Mouse (Mus musculus) embryonic facial prominence, embryonic 14.5 days (tissue): ENCODE data around the gene 4932414N04Rik. TPM values are rescaled to one million over a fixed set of nuclear protein-coding genes. Genes with fewer than 3 reads are reported as not detected.
"Not testable (repeated sequence)": the region's sequence is repeated elsewhere in the genome, so short reads cannot be mapped to it uniquely, and the experiment has no call there.

Experiments
- ATAC-seq: fragments of 200-750 bp; cut with Nextera tagmentation; 2 replicates; pipeline ENCODE4 v1.8.0; 2017; ENCODE audit warnings: low read depth, moderate number of reproducible peaks, moderate TSS enrichment
- DNase-seq: peaks from one replicate; pipeline ENCODE4 v3.0.0-alpha.2; 2015; ENCODE audit warnings: low spot score
- H3K27ac ChIP-seq: fragments of 300-500 bp; sonication (generic); replicated peaks from 2 replicates; pipeline ENCODE4 v1.5.1; 2014; ENCODE audit warnings: low read depth, mild to moderate bottlenecking, low read length, moderate library complexity
- H3K27me3 ChIP-seq: fragments of 300-500 bp; sonication (generic); replicated peaks from 2 replicates; pipeline ENCODE4 v1.6.1; 2014; ENCODE audit warnings: low read length; ENCODE audit not compliant: control insufficient read depth, insufficient read depth
- H3K36me3 ChIP-seq: fragments of 300-500 bp; sonication (generic); 2 replicates; pipeline ENCODE4 v1.6.1; 2014; ENCODE audit warnings: low read length, mixed read lengths; ENCODE audit not compliant: control insufficient read depth, insufficient read depth
- H3K4me1 ChIP-seq: fragments of 300-500 bp; sonication (generic); 2 replicates; pipeline ENCODE4 v1.6.1; 2014; ENCODE audit warnings: antibody characterized with exemption, low read length; ENCODE audit not compliant: control insufficient read depth, insufficient read depth
- H3K4me2 ChIP-seq: fragments of 300-500 bp; sonication (generic); 2 replicates; pipeline ENCODE4 v1.6.1; 2014; ENCODE audit warnings: low read depth, mild to moderate bottlenecking, low read length, moderate library complexity, mixed read lengths
- H3K4me3 ChIP-seq: fragments of 300-500 bp; sonication (generic); 2 replicates; pipeline ENCODE4 v1.5.1; 2014; ENCODE audit warnings: low read depth, mild to moderate bottlenecking, low read length
- H3K9ac ChIP-seq: fragments of 300-500 bp; sonication (generic); 2 replicates; pipeline ENCODE4 v1.6.1; 2014; ENCODE audit warnings: low read depth, mild to moderate bottlenecking, low read length, moderate library complexity, mixed read lengths
- H3K9me3 ChIP-seq: fragments of 300-500 bp; sonication (generic); 2 replicates; pipeline ENCODE4 v1.6.1; 2016; ENCODE audit warnings: low read length; ENCODE audit not compliant: control insufficient read depth
- WGBS: fragments of 180-500 bp; shearing (Covaris S2); extraction: QIAGEN DNeasy Blood & Tissue Kit; methylation state at CpG from one replicate; pipeline ENCODE4 v1.1.7; 2014; 5-methylcytosine and 5-hydroxymethylcytosine counted together
- polyA plus RNA-seq: library from polyadenylated mRNA; unstranded; fragments of >200 nt; fragmentation: Nextera tagmentation; extraction: Ambion mirVana; gene quantifications from 2 replicates; pipeline ENCODE4 v1.2.1, GENCODE M21; 2014

4932414N04Rik gene
- polyA plus RNA-seq, 1 experiment from 2014 or later, result not detected

- Histone ChIP-seq H3K9me3 (no peaks in the 10 kb centered on the region), H3K27me3 (no peaks in the 10 kb centered on the region), H3K9ac (no peak overlapping the region), H3K4me2 (peak overlapping the region; percentile 45), H3K4me1 (no peaks in the 10 kb centered on the region; the same call in 1 of the 2 replicates), H3K27ac (no peak overlapping the region), H3K36me3 (no peaks in the 10 kb centered on the region), H3K4me3 (peak overlapping the region; percentile 19)
- DNase-seq (peak; percentile 34), ATAC-seq (0 out of 2 replicates have a peak, but pooled peaks have one; percentile 35)
- WGBS, result 38% methylated on average over 16 of the region's 16 CpGs
Observed at GRCm38 (mm10) chr2:68782268-68783132, 126.2 kb downstream of the 4932414N04Rik start.

GRCm38 (mm10) chr2:68783664-68784063 lies 127.4 kb downstream of the 4932414N04Rik start:
- H3K4me2 ChIP-seq, H3K27me3 ChIP-seq, H3K27ac ChIP-seq, H3K4me1 ChIP-seq, H3K36me3 ChIP-seq, H3K9me3 ChIP-seq, ATAC-seq, H3K4me3 ChIP-seq, DNase-seq, H3K9ac ChIP-seq: not testable (repeated sequence)
- WGBS, result 89% methylated on average over 8 of the region's 8 CpGs

- H3K4me2 ChIP-seq, result no peak overlapping the region
- no peaks in the 10 kb centered on the region for H3K27me3 ChIP-seq
- H3K4me1 ChIP-seq, result no peaks in the 10 kb centered on the region; the same call in 1 of the 2 replicates
- DNase-seq (peak; percentile 85), ATAC-seq (peak; percentile 87)
- no peaks in the 10 kb centered on the region for H3K9me3 ChIP-seq
- H3K4me3 ChIP-seq, result no peak overlapping the region
- no peak overlapping the region for H3K27ac ChIP-seq
- no peak overlapping the region for H3K9ac ChIP-seq
- no peaks in the 10 kb centered on the region for H3K36me3 ChIP-seq
- 37% methylated on average over 5 of the region's 5 CpGs for WGBS
Observed at GRCm38 (mm10) chr2:68784710-68785427, 128.6 kb downstream of the 4932414N04Rik start.

GRCm38 (mm10) chr2:68787161-68787675 lies 130.9 kb downstream of the 4932414N04Rik start:
- ATAC-seq, result no peak

GRCm38 (mm10) chr2:68792296-68792695 lies 136.0 kb downstream of the 4932414N04Rik start:
- DNase-seq (no peak), ATAC-seq (no peak)
- H3K4me1 ChIP-seq, result no peaks in the 10 kb centered on the region
- H3K27ac ChIP-seq, result no peak overlapping the region
- H3K4me2 ChIP-seq, result no peak overlapping the region
- no peaks in the 10 kb centered on the region for H3K27me3 ChIP-seq
- H3K4me3 ChIP-seq, result no peak overlapping the region
- no peaks in the 10 kb centered on the region for H3K9me3 ChIP-seq
- WGBS, result 78% methylated on average over 5 of the region's 5 CpGs
- no peak overlapping the region for H3K9ac ChIP-seq
- no peaks in the 10 kb centered on the region for H3K36me3 ChIP-seq

More at GRCm38 (mm10) chr2:68787161-68787675, 130.9 kb downstream of the 4932414N04Rik start:
- no peak overlapping the region; the same call in 1 of the 2 replicates for H3K27ac ChIP-seq
- WGBS, result 50% methylated on average over 3 of the region's 3 CpGs
- H3K4me3 ChIP-seq, result no peak overlapping the region
- peak; percentile 49 for DNase-seq
- no peaks in the 10 kb centered on the region for H3K27me3 ChIP-seq
- H3K4me2 ChIP-seq, result no peak overlapping the region
- no peak overlapping the region for H3K9ac ChIP-seq
- no peaks in the 10 kb centered on the region; the same call in 1 of the 2 replicates for H3K4me1 ChIP-seq
- H3K36me3 ChIP-seq, result no peaks in the 10 kb centered on the region
- H3K9me3 ChIP-seq, result no peaks in the 10 kb centered on the region

GRCm38 (mm10) chr2:68793472-68793871 lies 137.2 kb downstream of the 4932414N04Rik start:
- no peak overlapping the region for H3K9ac ChIP-seq

GRCm38 (mm10) chr2:68794181-68794580 lies 137.9 kb downstream of the 4932414N04Rik start:
- DNase-seq, result no peak
- H3K4me3 ChIP-seq, result no peak overlapping the region
- no peak overlapping the region for H3K4me2 ChIP-seq
- H3K9ac ChIP-seq, result no peak overlapping the region
- no peaks in the 10 kb centered on the region for H3K4me1 ChIP-seq
- H3K27ac ChIP-seq, result no peak overlapping the region
- no peaks in the 10 kb centered on the region for H3K9me3 ChIP-seq
- WGBS, result 85% methylated on average over 5 of the region's 5 CpGs
- H3K27me3 ChIP-seq, result no peaks in the 10 kb centered on the region
- ATAC-seq, result no peak
- no peaks in the 10 kb centered on the region for H3K36me3 ChIP-seq

More at GRCm38 (mm10) chr2:68793472-68793871, 137.2 kb downstream of the 4932414N04Rik start:
- Histone ChIP-seq H3K4me2 (no peak overlapping the region), H3K9me3 (no peaks in the 10 kb centered on the region), H3K27ac (no peak overlapping the region), H3K27me3 (no peaks in the 10 kb centered on the region), H3K36me3 (no peaks in the 10 kb centered on the region), H3K4me3 (no peak overlapping the region), H3K4me1 (no peaks in the 10 kb centered on the region)
- WGBS, result 65% methylated on average over 1 of the region's 1 CpGs
- no peak for DNase-seq
- no peak for ATAC-seq

- Histone ChIP-seq H3K4me1 (no peaks in the 10 kb centered on the region), H3K36me3 (no peaks in the 10 kb centered on the region), H3K27me3 (no peaks in the 10 kb centered on the region), H3K9me3 (no peaks in the 10 kb centered on the region), H3K27ac (no peak overlapping the region), H3K4me3 (no peak overlapping the region), H3K9ac (no peak overlapping the region), H3K4me2 (no peak overlapping the region)
- 33% methylated on average over 9 of the region's 9 CpGs for WGBS
- ATAC-seq (0 out of 2 replicates have a peak, but pooled peaks have one; percentile 41), DNase-seq (peak; percentile 49)
Observed at GRCm38 (mm10) chr2:68794616-68795015, 138.3 kb downstream of the 4932414N04Rik start.
